In genomic region chr15:96408717-96409121, GRCm38 (mm10) we compare ENCODE assay signal across 11 mouse cellular contexts. TPM values are rescaled to one million over a fixed set of nuclear protein-coding genes. Genes with fewer than 3 reads are reported as not detected.
DNase-seq lines count a peak whose midpoint lies in the region; ATAC-seq and TF ChIP-seq lines count a peak whose summit lies in the region.
"Had no signal": no experiment of that assay in that cellular context is flagged by ENCODE, and none has a peak within 500 bp of the region (broad histone marks: within the 10 kb centered on the region; RNA-seq: fewer than 3 reads in every experiment).

No protein-coding gene starts in this region.

- TF ChIP-seq CTCF in kidney, adult 2 months (conservative IDR thresholded peaks at IDR 0.05; ENCODE audit: insufficient read depth, insufficient read length, low read depth, low read length) = no peak

- 88% methylated on average over 6 of the region's 6 CpGs for WGBS in kidney, embryonic 16.5 days
- 88% methylated on average over 6 of the region's 6 CpGs for WGBS in kidney, adult 2 months
- WGBS in intestine, embryonic 16.5 days = 89% methylated on average over 6 of the region's 6 CpGs
- 94% methylated on average over 6 of the region's 6 CpGs for WGBS in midbrain, embryonic 14.5 days

- H3K4me1 ChIP-seq in kidney, embryonic 16.5 days (ENCODE audit: insufficient read depth, low read length) = no peaks in the 10 kb centered on the region
- H3K4me1 ChIP-seq in kidney, adult 2 months (ENCODE audit: control insufficient read depth, insufficient read depth, low read length) = no peaks in the 10 kb centered on the region
- H3K4me1 ChIP-seq in intestine, embryonic 16.5 days (ENCODE audit: control insufficient read depth, insufficient read depth, low read length) = no peaks in the 10 kb centered on the region
- H3K4me1 ChIP-seq in midbrain, embryonic 14.5 days (ENCODE audit: control insufficient read depth, insufficient read depth, low read length) = no peaks in the 10 kb centered on the region
- H3K4me1 ChIP-seq: hindbrain, embryonic 12.5 days; neural tube, embryonic 13.5 days had no signal

- no peak overlapping the region for H3K27ac ChIP-seq in kidney, embryonic 16.5 days (ENCODE audit: low read length)
- no peak overlapping the region for H3K27ac ChIP-seq in kidney, adult 2 months (ENCODE audit: insufficient read depth, low read depth, low read length)
- H3K27ac ChIP-seq in intestine, embryonic 16.5 days (ENCODE audit: low read length) = no peak overlapping the region
- no peak overlapping the region for H3K27ac ChIP-seq in midbrain, embryonic 14.5 days (replicated peaks; ENCODE audit: low read depth, low read length)
- H3K27ac ChIP-seq: hindbrain, embryonic 12.5 days; neural tube, embryonic 13.5 days had no signal

- no peak for TF ChIP-seq POLR2A in kidney, adult 2 months (IDR thresholded peaks at IDR 0.05; ENCODE audit: low read depth, low read length)

- peak; percentile 59; the same call in 1 of the 2 replicates for ATAC-seq in kidney, embryonic 16.5 days (ENCODE audit: low FRiP score, low TSS enrichment)
- peak; percentile 54 for ATAC-seq in intestine, embryonic 16.5 days
- ATAC-seq in midbrain, embryonic 14.5 days (ENCODE audit: low FRiP score, low TSS enrichment) = no peak

- DNase-seq in kidney, adult 2 months = no peak
- DNase-seq in thymus, postnatal 0 days (ENCODE audit: low spot score) = peak; percentile 16
- no peak for DNase-seq in thymus, postnatal 4 days
- no peak for DNase-seq in midbrain, embryonic 14.5 days
- DNase-seq in cerebellum, adult 11-12 months = no peak
- DNase-seq: gastrocnemius, postnatal 14 days; thymus, postnatal 25 days had no signal

- H3K27me3 ChIP-seq in kidney, embryonic 16.5 days (ENCODE audit: insufficient read depth, low read length) = no peaks in the 10 kb centered on the region
- no peaks in the 10 kb centered on the region for H3K27me3 ChIP-seq in kidney, adult 2 months (replicated peaks; ENCODE audit: control insufficient read depth, insufficient read depth, low read length)
- no peaks in the 10 kb centered on the region for H3K27me3 ChIP-seq in intestine, embryonic 16.5 days (replicated peaks; ENCODE audit: control insufficient read depth, insufficient read depth, low read length)
- no peaks in the 10 kb centered on the region for H3K27me3 ChIP-seq in midbrain, embryonic 14.5 days (ENCODE audit: control insufficient read depth, insufficient read depth, low read length)
- H3K27me3 ChIP-seq: hindbrain, embryonic 12.5 days; neural tube, embryonic 13.5 days had no signal

- H3K9ac ChIP-seq in kidney, embryonic 16.5 days (replicated peaks; ENCODE audit: low read length) = no peak overlapping the region
- no peak overlapping the region for H3K9ac ChIP-seq in intestine, embryonic 16.5 days (ENCODE audit: low read depth, low read length)
- no peak overlapping the region for H3K9ac ChIP-seq in midbrain, embryonic 14.5 days (replicated peaks; ENCODE audit: low read length)
- H3K9ac ChIP-seq: hindbrain, embryonic 12.5 days; neural tube, embryonic 13.5 days had no signal

- no peak overlapping the region for H3K4me3 ChIP-seq in kidney, embryonic 16.5 days (ENCODE audit: low read length)
- H3K4me3 ChIP-seq in kidney, adult 2 months (ENCODE audit: insufficient read depth, low read depth, low read length) = no peak overlapping the region
- no peak overlapping the region for H3K4me3 ChIP-seq in intestine, embryonic 16.5 days (ENCODE audit: low read length)
- no peak overlapping the region for H3K4me3 ChIP-seq in midbrain, embryonic 14.5 days (replicated peaks; ENCODE audit: low read depth, low read length)
- H3K4me3 ChIP-seq: hindbrain, embryonic 12.5 days; neural tube, embryonic 13.5 days had no signal

- peaks cover 37% of the 10 kb centered on the region for H3K36me3 ChIP-seq in kidney, embryonic 16.5 days (ENCODE audit: insufficient read depth, low read length)
- H3K36me3 ChIP-seq in kidney, adult 2 months (ENCODE audit: control insufficient read depth, insufficient read depth, low read length) = no peaks in the 10 kb centered on the region; the same call in 1 of the 2 replicates
- H3K36me3 ChIP-seq in intestine, embryonic 16.5 days (ENCODE audit: control insufficient read depth, insufficient read depth, low read length) = peaks cover 5% of the 10 kb centered on the region; the same call in 1 of the 2 replicates
- H3K36me3 ChIP-seq in midbrain, embryonic 14.5 days (ENCODE audit: control insufficient read depth, insufficient read depth, low read length) = peaks cover 27% of the 10 kb centered on the region; the same call in 1 of the 2 replicates

- H3K4me2 ChIP-seq in kidney, embryonic 16.5 days (replicated peaks; ENCODE audit: low read depth, low read length) = no peak overlapping the region
- H3K4me2 ChIP-seq in intestine, embryonic 16.5 days (ENCODE audit: low read depth, low read length) = no peak overlapping the region
- no peak overlapping the region for H3K4me2 ChIP-seq in midbrain, embryonic 14.5 days (ENCODE audit: low read length)
- H3K4me2 ChIP-seq: hindbrain, embryonic 12.5 days; neural tube, embryonic 13.5 days had no signal

- no peaks in the 10 kb centered on the region for H3K9me3 ChIP-seq in kidney, embryonic 16.5 days (ENCODE audit: low read length)
- H3K9me3 ChIP-seq in intestine, embryonic 16.5 days (ENCODE audit: control insufficient read depth, low read length) = no peaks in the 10 kb centered on the region
- H3K9me3 ChIP-seq in midbrain, embryonic 14.5 days (ENCODE audit: control insufficient read depth, low read length) = no peaks in the 10 kb centered on the region
- H3K9me3 ChIP-seq: hindbrain, embryonic 12.5 days; neural tube, embryonic 13.5 days had no signal

RNA-seq across cellular contexts. Expression of gene Scaf11, which starts 51.9 kb away (rescaled TPM):
- 84.6 and 96.5 TPM in 2 replicates for polyA plus RNA-seq in kidney, embryonic 16.5 days (2015; fragmentation: Nextera tagmentation; extraction: Ambion mirVana)
- polyA plus RNA-seq in kidney, adult 2 months (2012; rRNA removed) = 20.5 and 22.0 TPM in 2 replicates
- polyA plus RNA-seq in thymus, postnatal 0 days (2015; fragmentation: Nextera tagmentation; extraction: Ambion mirVana) = 70.8 and 88.6 TPM in 2 replicates
- polyA plus RNA-seq in intestine, embryonic 16.5 days (2015; fragmentation: Nextera tagmentation; extraction: Ambion mirVana) = 68.5 and 70.1 TPM in 2 replicates
- 45.6 and 54.0 TPM in 2 replicates for polyA plus RNA-seq in midbrain, embryonic 14.5 days (2014; fragmentation: Nextera tagmentation; extraction: Ambion mirVana)
